Mouse (Mus musculus): ENCODE results near the gene Tenm4. TPM values are rescaled to one million over a fixed set of nuclear protein-coding genes. Genes with fewer than 3 reads are reported as not detected.

Gene Tenm4
- polyA plus RNA-seq, 1 experiment from 2014 or later = 62.8 TPM

DNA sequence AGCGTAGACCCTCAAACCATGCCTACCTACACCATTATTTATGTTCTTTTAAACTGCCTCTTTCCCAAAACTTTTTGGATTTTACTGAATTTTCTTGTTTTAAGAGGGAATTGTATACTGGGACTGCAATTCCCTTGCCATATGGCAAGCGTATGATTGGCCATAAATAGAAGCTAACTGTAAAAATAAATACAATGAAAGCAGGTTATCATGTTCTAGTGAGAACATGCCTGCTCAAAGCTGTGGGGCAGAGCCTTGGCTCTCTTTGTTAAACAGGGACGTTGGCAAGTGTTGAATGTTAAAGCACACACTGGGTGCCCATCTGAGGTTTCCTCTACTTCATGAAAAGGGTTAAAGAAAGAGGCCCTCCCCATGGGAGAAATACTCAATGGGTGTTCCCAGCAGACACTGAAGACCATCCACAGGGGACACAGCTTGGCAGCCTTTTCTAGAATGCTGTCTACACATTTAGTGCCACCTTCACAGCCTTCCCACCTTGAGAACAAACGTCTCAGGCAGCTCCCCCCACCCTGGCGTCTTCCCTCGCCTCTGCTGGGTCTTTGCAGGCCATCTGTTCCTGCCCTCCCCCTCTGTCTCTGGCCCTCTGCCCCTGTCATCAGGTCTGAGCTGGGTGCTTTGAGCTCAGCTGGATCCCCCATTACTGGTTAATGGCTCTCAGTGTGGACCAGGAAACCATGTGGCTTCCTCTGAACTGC lies 480.7 kb downstream of the Tenm4 start:
- peak overlapping the region; percentile 85 for H3K27ac ChIP-seq
- no peak; the same call in 1 of the 2 replicates for ATAC-seq (ENCODE audit: insufficient number of reproducible peaks, insufficient read depth, low FRiP score, low TSS enrichment)
- H3K9ac ChIP-seq = no peak overlapping the region
- H3K4me1 ChIP-seq = peaks cover 76% of the 10 kb centered on the region
- no peaks in the 10 kb centered on the region for H3K27me3 ChIP-seq
- no peak overlapping the region for H3K4me2 ChIP-seq (replicated peaks)
- no peaks in the 10 kb centered on the region for H3K9me3 ChIP-seq
- 25% methylated on average over 6 of the region's 6 CpGs for WGBS
- no peak overlapping the region for H3K4me3 ChIP-seq
- H3K36me3 ChIP-seq = no peaks in the 10 kb centered on the region

DNA sequence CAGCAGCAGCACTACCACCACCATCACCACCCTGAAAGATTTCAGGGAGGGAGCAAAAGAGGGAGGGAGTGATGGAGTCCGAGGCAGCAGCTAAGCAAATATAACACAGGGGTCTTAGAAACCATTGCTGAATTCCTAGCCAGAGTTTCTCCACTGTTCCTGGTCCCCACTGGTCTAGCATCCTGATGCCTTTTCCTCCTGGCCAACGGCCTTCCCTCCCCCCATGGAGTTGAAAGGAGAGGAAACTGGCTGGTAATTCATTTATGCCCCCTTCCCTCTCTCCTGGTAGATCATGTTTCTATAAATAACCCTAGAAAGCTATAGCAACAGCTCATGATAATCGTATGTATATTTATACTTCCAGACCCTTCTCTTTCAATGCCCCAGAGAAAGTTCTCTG lies 481.8 kb downstream of the Tenm4 start:
- peak overlapping the region; percentile 85 for H3K27ac ChIP-seq
- no peaks in the 10 kb centered on the region for H3K9me3 ChIP-seq
- peaks cover 76% of the 10 kb centered on the region for H3K4me1 ChIP-seq
- no peak for ATAC-seq (ENCODE audit: insufficient number of reproducible peaks, insufficient read depth, low FRiP score, low TSS enrichment)
- no peaks in the 10 kb centered on the region for H3K36me3 ChIP-seq
- WGBS = 14% methylated on average over 3 of the region's 3 CpGs
- H3K4me2 ChIP-seq (replicated peaks) = no peak overlapping the region
- no peak overlapping the region for H3K4me3 ChIP-seq
- no peaks in the 10 kb centered on the region for H3K27me3 ChIP-seq
- H3K9ac ChIP-seq = peak overlapping the region; percentile 26; the same call in 1 of the 2 replicates

DNA sequence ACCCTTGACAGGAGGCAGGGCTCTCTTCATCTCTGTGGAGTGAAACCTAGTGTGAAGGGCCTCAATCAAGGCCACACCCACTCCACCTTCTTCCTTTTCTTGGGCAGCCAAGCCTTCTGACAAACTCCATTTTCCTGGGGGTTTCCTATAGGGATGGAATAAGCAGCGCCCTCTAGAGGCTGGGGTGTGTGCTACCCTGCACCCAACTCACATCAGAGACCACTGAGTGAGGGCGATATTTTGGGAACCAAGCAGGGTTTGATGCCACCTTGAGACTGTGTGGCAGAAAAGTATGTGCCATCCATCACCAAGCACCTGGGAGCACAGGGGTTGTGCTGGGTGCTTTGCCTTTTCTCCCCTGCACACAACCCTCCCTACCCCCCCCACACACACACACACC lies 483.2 kb downstream of the Tenm4 start:
- Histone ChIP-seq H3K27me3 (no peaks in the 10 kb centered on the region), H3K9ac (no peak overlapping the region), H3K4me3 (no peak overlapping the region), H3K9me3 (no peaks in the 10 kb centered on the region), H3K36me3 (no peaks in the 10 kb centered on the region), H3K27ac (no peak overlapping the region), H3K4me2 (replicated peaks) (no peak overlapping the region), H3K4me1 (peaks cover 79% of the 10 kb centered on the region)
- 65% methylated on average over 2 of the region's 2 CpGs for WGBS
- ATAC-seq (ENCODE audit: insufficient number of reproducible peaks, insufficient read depth, low FRiP score, low TSS enrichment) = no peak

DNA sequence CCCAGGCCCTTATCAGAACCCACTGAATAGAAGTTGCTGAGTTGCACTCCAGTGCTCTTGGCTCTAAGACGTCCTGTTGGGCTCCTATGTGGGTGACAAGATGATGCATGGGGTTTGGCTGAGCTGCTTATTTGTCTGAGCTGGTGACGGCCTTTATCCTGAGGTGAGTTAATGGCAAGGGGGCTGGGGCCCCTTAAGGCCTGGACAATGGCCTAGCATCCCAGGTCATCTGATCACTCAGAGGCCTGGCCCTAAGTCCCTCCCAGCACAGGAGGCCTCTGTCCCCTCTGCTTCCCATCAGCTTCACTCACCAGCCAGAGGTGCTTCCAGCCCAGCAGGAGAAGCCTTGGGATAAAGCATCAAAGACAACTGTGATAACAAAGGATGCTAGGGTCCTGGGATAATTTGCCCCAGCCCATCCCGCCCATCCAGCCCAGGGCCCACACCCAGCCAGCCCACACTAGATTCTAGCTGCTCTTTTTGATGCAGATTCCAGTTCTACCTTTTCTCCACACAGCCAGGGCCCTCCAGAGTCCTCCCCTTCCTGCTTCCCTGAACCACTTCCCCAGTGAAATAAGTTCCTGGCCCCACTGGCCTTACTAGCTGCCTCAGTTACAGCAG lies 484.2 kb downstream of the Tenm4 start:
- no peaks in the 10 kb centered on the region for H3K36me3 ChIP-seq
- no peak overlapping the region for H3K4me3 ChIP-seq
- H3K4me1 ChIP-seq = peaks cover 82% of the 10 kb centered on the region
- no peak overlapping the region for H3K9ac ChIP-seq
- no peaks in the 10 kb centered on the region for H3K9me3 ChIP-seq
- 60% methylated on average over 3 of the region's 3 CpGs for WGBS
- ATAC-seq (ENCODE audit: insufficient number of reproducible peaks, insufficient read depth, low FRiP score, low TSS enrichment) = no peak
- no peak overlapping the region for H3K4me2 ChIP-seq (replicated peaks)
- H3K27ac ChIP-seq = 0 out of 2 replicates have a peak overlapping the region, but pooled peaks have one; percentile 3
- H3K27me3 ChIP-seq = no peaks in the 10 kb centered on the region

DNA sequence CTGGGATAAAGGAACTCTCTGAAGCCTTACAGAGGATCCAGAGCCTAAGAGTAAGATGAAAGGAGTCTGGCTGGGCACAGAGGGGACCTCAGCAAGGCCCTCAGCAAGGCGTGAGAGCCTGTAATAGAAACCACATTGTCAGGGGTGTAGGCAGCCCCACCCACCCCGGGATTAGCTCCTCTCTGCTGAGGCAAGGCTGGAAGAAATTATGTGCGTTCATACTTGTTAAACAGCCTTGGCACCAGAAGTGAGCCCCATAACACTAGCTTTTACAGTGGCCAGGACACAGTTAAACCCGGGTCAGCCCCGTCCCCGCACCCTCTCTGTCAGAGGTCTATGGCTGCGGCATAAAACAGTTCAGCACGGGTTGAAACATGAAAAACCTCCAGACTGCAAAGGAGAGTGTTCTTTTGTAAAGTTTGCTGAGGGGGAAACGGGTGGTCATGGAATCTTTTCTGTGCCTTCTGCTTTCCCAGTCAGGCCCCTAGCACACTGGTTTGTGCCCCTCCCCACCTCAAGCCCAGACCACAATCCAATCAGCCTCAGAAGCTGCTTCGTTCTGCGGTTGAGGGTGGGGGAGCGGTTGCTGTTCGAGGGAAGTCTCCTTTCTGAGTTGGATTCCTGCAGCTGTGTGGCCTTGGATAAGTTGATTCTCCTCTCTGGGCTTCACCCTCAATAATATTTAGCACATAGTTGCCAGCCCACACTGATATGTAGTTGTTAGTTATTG lies 486.2 kb downstream of the Tenm4 start:
- no peaks in the 10 kb centered on the region for H3K27me3 ChIP-seq
- H3K4me2 ChIP-seq (replicated peaks) = peak overlapping the region; percentile 26
- peak; percentile 75 for ATAC-seq (ENCODE audit: insufficient number of reproducible peaks, insufficient read depth, low FRiP score, low TSS enrichment)
- peak overlapping the region; percentile 93 for H3K27ac ChIP-seq
- no peaks in the 10 kb centered on the region for H3K9me3 ChIP-seq
- no peak overlapping the region for H3K9ac ChIP-seq
- no peak overlapping the region for H3K4me3 ChIP-seq
- H3K36me3 ChIP-seq = no peaks in the 10 kb centered on the region
- peaks cover 81% of the 10 kb centered on the region for H3K4me1 ChIP-seq
- WGBS = 2% methylated on average over 13 of the region's 13 CpGs

DNA sequence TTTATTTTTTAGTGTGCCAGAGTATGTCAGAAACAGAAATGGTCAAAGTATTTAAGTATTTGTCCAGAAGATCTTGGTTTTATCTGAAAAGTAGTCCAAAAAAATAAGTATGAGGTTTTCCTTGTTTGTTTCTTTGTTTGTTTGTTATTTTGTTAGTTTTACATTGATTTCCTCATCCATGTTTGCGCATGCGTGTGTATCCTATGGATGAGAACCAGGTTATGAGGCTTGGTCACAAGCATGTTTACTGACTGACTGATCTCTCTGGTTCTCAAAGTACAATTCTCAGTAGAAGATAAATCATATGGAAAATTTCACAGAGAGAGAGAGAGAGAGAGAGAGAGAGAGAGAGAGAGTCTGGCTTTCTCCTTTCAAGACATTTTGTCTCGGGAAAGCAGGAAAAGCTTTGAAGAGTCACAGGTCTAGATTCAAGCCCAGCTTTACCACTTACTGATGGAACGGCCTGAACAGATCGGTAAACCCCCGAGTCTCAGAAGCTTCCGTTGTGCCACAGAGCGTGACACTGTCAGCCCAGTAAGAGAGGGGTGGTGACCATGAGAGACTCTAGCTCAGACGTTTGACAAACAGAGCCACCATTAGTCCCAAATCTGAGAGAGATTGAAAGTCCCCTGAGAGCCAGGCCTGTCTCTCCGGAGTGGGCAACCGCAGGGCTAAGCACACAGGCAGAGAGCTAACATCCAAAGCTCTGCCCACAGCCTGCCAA lies 487.0 kb downstream of the Tenm4 start:
- H3K4me2 ChIP-seq (replicated peaks) = no peak overlapping the region
- 57% methylated on average over 11 of the region's 11 CpGs for WGBS
- H3K27me3 ChIP-seq = no peaks in the 10 kb centered on the region
- peak overlapping the region; percentile 93 for H3K27ac ChIP-seq
- no peak overlapping the region for H3K4me3 ChIP-seq
- no peak for ATAC-seq (ENCODE audit: insufficient number of reproducible peaks, insufficient read depth, low FRiP score, low TSS enrichment)
- H3K9ac ChIP-seq = no peak overlapping the region
- no peaks in the 10 kb centered on the region for H3K36me3 ChIP-seq
- H3K4me1 ChIP-seq = peaks cover 79% of the 10 kb centered on the region
- H3K9me3 ChIP-seq = no peaks in the 10 kb centered on the region

DNA sequence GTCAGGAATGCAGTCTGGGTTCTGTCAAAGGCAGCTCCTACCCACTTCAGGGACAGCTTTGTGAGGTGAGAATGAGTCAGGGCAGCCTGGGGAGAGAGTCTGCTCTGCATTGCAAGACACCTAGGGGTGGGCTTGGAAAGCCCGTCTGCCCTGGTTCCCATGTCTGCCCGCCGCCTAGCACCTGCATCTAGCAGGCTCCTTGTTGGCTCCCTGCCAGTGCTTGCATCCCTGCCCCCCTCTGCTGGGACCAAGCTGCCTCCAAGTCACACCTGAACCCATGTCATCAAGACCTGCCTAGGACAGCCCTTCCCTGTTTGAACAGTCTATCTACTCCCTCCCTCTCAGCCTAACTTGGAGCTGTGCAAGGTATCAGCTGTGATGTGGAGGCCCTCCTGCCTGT lies 489.9 kb downstream of the Tenm4 start:
- Histone ChIP-seq H3K9me3 (no peaks in the 10 kb centered on the region), H3K27me3 (no peaks in the 10 kb centered on the region), H3K27ac (peak overlapping the region; percentile 73), H3K4me2 (replicated peaks) (no peak overlapping the region), H3K4me1 (peaks cover 73% of the 10 kb centered on the region), H3K4me3 (no peak overlapping the region), H3K36me3 (no peaks in the 10 kb centered on the region), H3K9ac (no peak overlapping the region)
- WGBS = 59% methylated on average over 3 of the region's 3 CpGs
- no peak for ATAC-seq (ENCODE audit: insufficient number of reproducible peaks, insufficient read depth, low FRiP score, low TSS enrichment)

DNA sequence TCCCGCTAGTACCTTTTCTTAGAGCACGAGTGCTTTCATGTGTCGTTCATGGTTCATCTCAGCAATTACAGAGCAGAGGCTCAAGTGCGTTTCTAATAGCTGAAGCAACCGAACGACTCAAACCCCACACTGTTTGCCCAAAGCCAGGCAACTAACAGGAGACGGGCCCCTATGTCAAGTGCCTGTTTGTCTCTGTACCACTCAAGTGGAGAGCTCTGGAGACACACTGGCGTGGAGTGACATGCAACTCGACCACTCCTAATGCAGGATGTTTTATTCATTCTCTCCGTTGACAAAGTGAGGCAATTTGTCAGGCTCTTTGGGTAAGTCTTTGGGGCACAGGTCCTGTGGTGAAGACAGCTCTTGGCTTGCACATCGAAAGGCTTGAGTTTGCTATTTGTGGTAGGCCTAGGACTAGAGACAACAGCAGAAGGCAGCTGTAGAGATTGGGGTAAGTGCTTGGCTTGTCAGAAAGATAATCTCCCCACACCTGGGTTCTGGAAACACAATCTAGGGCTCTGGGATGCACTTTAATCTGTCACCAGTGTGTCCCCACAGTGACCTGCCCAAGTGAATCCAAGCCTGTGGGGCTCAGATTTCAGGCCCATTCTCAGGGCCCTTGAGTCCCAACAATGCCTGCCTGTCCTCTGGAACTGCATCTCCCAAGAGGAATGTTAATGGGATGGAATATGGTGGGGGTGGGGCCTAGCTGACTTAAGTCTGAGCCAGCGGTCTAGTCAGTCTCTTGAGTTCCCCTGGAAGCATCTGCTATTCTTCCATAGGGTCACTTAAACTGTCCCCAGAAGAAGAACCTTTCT lies 490.5 kb downstream of the Tenm4 start:
- WGBS = 38% methylated on average over 12 of the region's 12 CpGs

DNA sequence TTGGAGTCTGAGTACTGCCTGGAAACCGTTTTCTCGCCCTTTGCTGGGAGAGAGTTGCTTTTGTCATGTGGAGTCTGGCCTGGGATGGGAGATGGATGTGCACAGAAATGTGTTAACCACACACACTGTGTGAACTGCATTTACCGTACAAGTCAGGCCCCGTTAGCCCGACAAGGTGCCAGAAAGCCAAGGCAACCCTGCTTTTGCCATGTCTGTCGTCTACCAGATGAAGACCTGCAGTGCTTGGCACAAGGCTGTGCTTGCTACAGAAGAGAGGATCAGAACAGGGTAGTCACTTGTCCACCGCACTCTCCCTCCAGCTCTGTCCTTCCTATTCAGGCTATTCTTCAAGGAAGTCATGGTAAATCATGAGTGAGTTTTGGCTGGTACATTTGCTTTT lies 492.3 kb downstream of the Tenm4 start:
- ATAC-seq (ENCODE audit: insufficient number of reproducible peaks, insufficient read depth, low FRiP score, low TSS enrichment) = no peak
- H3K27me3 ChIP-seq = no peaks in the 10 kb centered on the region
- H3K27ac ChIP-seq = peak overlapping the region; percentile 9; the same call in 1 of the 2 replicates
- no peaks in the 10 kb centered on the region for H3K9me3 ChIP-seq
- H3K9ac ChIP-seq = peak overlapping the region; percentile 7; the same call in 1 of the 2 replicates
- no peak overlapping the region for H3K4me3 ChIP-seq
- no peak overlapping the region for H3K4me2 ChIP-seq (replicated peaks)
- WGBS = 76% methylated on average over 7 of the region's 7 CpGs
- H3K36me3 ChIP-seq = no peaks in the 10 kb centered on the region
- H3K4me1 ChIP-seq = peaks cover 64% of the 10 kb centered on the region

More for the DNA sequence above, 490.5 kb downstream of the Tenm4 start:
- peak; percentile 23; the same call in 1 of the 2 replicates for ATAC-seq (ENCODE audit: insufficient number of reproducible peaks, insufficient read depth, low FRiP score, low TSS enrichment)
- H3K4me2 ChIP-seq (replicated peaks) = no peak overlapping the region
- H3K4me3 ChIP-seq = no peak overlapping the region
- H3K9me3 ChIP-seq = no peaks in the 10 kb centered on the region
- no peak overlapping the region for H3K9ac ChIP-seq
- peaks cover 66% of the 10 kb centered on the region for H3K4me1 ChIP-seq
- no peaks in the 10 kb centered on the region for H3K36me3 ChIP-seq
- H3K27me3 ChIP-seq = no peaks in the 10 kb centered on the region
- peak overlapping the region; percentile 73 for H3K27ac ChIP-seq

DNA sequence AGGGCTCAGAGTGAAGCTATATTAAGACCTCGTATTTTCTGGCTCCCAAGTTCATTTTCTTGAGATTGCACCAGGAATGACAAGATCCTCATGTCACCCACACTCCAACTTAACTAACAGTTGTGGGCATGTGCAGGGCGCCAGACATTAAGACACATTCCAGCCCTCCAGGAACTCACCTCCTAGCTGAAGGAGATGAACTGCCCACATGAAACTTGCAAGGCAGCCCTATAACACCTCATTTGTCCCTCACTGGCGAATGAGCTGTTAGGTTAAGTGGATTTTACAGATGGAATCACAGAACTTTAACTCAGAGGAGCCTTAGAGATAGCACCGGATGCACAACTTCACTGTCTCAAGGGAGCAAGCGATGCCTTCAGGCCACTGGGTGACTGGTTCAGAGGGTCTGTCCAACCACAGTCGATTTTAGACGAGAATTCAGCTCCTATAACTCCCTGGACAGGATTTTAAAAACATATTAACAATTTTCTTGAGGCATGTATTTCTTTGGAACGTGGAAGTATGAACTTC lies 495.4 kb downstream of the Tenm4 start:
- no peak for ATAC-seq (ENCODE audit: insufficient number of reproducible peaks, insufficient read depth, low FRiP score, low TSS enrichment)
- no peaks in the 10 kb centered on the region for H3K9me3 ChIP-seq
- H3K4me2 ChIP-seq (replicated peaks) = no peak overlapping the region
- H3K4me3 ChIP-seq = no peak overlapping the region
- H3K27me3 ChIP-seq = no peaks in the 10 kb centered on the region
- no peak overlapping the region for H3K9ac ChIP-seq
- WGBS = 77% methylated on average over 8 of the region's 8 CpGs
- peaks cover 63% of the 10 kb centered on the region for H3K4me1 ChIP-seq
- H3K36me3 ChIP-seq = no peaks in the 10 kb centered on the region
- no peak overlapping the region for H3K27ac ChIP-seq

All from embryonic facial prominence, embryonic 12.5 days (tissue).